Mouse (Mus musculus) forebrain, embryonic 13.5 days (tissue): ENCODE measurements around the gene Kcng4. TPM values are rescaled to one million over a fixed set of nuclear protein-coding genes. Genes with fewer than 3 reads are reported as not detected.

Experiments
- ATAC-seq: fragments of 200-750 bp; cut with Nextera tagmentation; 2 replicates; pipeline ENCODE4 v1.8.0; 2017
- H3K27ac ChIP-seq: fragments of 300-500 bp; sonication (generic); 2 replicates; pipeline ENCODE4 v1.5.1; 2015; ENCODE audit warnings: inconsistent platforms, mild to moderate bottlenecking, moderate library complexity
- H3K27me3 ChIP-seq: fragments of 300-500 bp; sonication (generic); 2 replicates; pipeline ENCODE4 v1.6.1; 2015; ENCODE audit warnings: mild to moderate bottlenecking, inconsistent platforms
- H3K36me3 ChIP-seq: fragments of 300-500 bp; sonication (generic); 2 replicates; pipeline ENCODE4 v1.6.1; 2015; ENCODE audit warnings: mild to moderate bottlenecking, inconsistent platforms; ENCODE audit not compliant: poor library complexity, severe bottlenecking
- H3K4me1 ChIP-seq: fragments of 300-500 bp; sonication (generic); 2 replicates; pipeline ENCODE4 v1.6.1; 2015; ENCODE audit warnings: inconsistent platforms
- H3K4me2 ChIP-seq: fragments of 300-500 bp; sonication (generic); 2 replicates; pipeline ENCODE4 v1.6.1; 2015; ENCODE audit warnings: inconsistent platforms, mild to moderate bottlenecking, moderate library complexity
- H3K4me3 ChIP-seq: fragments of 300-500 bp; sonication (generic); 2 replicates; pipeline ENCODE4 v1.5.1; 2015; ENCODE audit warnings: mild to moderate bottlenecking, inconsistent platforms
- H3K9ac ChIP-seq: fragments of 300-500 bp; sonication (generic); 2 replicates; pipeline ENCODE4 v1.6.1; 2015; ENCODE audit warnings: mild to moderate bottlenecking, inconsistent platforms
- H3K9me3 ChIP-seq: fragments of 300-500 bp; sonication (generic); replicated peaks from 2 replicates; pipeline ENCODE4 v1.6.1; 2016; ENCODE audit warnings: inconsistent platforms
- WGBS: fragments of 180-500 bp; shearing (Covaris S2); methylation state at CpG from one replicate; pipeline ENCODE4 v1.1.7; 2015; 5-methylcytosine and 5-hydroxymethylcytosine counted together
- polyA plus RNA-seq: library from polyadenylated mRNA; unstranded; fragments of >200 nt; fragmentation: Nextera tagmentation; extraction: Ambion mirVana; gene quantifications from 2 replicates; pipeline ENCODE4 v1.2.1, GENCODE M21; 2015

Kcng4 gene
- polyA plus RNA-seq, 1 experiment from 2014 or later = 0.17 TPM

DNA sequence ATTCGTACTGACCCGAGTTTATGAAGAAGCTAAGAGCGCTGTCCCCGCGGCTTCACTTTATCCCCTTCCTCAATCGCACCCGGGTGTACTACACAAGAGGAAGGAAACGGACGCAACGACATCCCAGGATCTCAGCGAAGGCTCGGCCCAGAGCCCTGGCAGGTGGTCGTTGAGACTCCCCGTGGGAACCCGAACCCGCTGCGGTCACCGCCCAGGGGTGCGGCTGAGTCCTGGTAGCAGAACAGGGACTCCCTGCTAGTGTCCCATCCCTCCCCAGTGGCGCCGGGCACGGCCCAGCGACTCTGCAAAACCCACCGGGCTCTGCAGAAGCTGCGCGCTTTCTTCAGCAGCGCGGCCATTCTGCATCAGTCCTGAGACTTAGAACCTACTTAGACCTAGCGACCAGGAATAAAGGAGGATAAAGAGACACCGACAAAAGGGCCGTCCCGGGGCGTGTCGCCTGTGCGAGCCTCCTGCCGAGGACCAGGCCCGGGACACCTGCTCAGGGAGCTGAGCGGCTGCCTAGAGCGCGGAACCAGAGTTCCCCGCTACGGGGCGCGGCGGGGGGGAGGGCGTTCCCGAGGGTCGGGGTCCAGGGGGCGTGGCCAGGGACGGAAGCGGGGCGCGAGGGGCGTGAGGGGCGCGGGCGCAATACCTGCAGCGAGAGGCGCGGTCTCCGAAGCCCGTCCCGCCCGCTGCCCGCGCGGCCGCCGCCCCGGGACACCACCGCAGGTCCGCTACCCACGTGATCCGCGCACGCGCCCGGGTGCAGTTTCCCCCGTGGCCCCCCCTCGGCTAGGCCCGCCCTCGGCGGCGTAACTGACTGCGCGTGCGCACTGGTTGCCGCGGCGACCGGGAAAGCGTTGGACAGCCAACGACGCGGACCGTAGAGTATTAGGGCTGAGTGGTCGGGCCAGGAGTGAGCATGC lies 60.8 kb downstream of the Kcng4 start, which contains the start of the genes Hsdl1 and Dnaaf1:
Gene Hsdl1 (minus strand): TSS at position 747 of the 929 bp plus-strand sequence.
Gene Dnaaf1 (plus strand): TSS at position 799 of the 929 bp plus-strand sequence.
- H3K27ac ChIP-seq = peak within 1 kb of the TSS; percentile 61
- H3K4me1 ChIP-seq = peaks cover 23% of the 10 kb centered on the region
- H3K36me3 ChIP-seq = no peaks in the 10 kb centered on the region
- peak; percentile 90 for ATAC-seq
- H3K27me3 ChIP-seq = peaks cover 29% of the 10 kb centered on the region
- H3K4me2 ChIP-seq = peak within 1 kb of the TSS; percentile 90
- H3K4me3 ChIP-seq = peak within 1 kb of the TSS; percentile 88
- WGBS = under 1% methylated on average over 75 of the region's 97 CpGs
- H3K9ac ChIP-seq = peak within 1 kb of the TSS; percentile 89
- no peaks in the 10 kb centered on the region for H3K9me3 ChIP-seq

Other genes with a start within 250 kb of the Kcng4 start
- gene Mlycd, start 240.8 kb downstream of the Kcng4 start, polyA plus RNA-seq = 11.0 and 11.1 TPM in 2 replicates
- gene Osgin1, start 201.6 kb downstream of the Kcng4 start, polyA plus RNA-seq = 0.14 and 0.37 TPM in 2 replicates
- gene Necab2, start 189.0 kb downstream of the Kcng4 start, polyA plus RNA-seq = 13.3 and 15.3 TPM in 2 replicates
- not detected in 2 replicates for gene Slc38a8, start 134.0 kb downstream of the Kcng4 start, polyA plus RNA-seq
- gene Mbtps1, start 76.9 kb downstream of the Kcng4 start, polyA plus RNA-seq = 67.2 and 70.5 TPM in 2 replicates
- 109 and 130 TPM in 2 replicates for gene Hsdl1, start 60.5 kb downstream of the Kcng4 start, polyA plus RNA-seq
- 0.19 and 0.62 TPM in 2 replicates for gene Dnaaf1, start 60.4 kb downstream of the Kcng4 start, polyA plus RNA-seq
- gene Taf1c, start 30.5 kb downstream of the Kcng4 start, polyA plus RNA-seq = 15.2 and 16.8 TPM in 2 replicates
- not detected in 2 replicates for gene Adad2, start 22.9 kb downstream of the Kcng4 start, polyA plus RNA-seq
- gene Wfdc1, start 30.7 kb upstream of the Kcng4 start, polyA plus RNA-seq = 0.76 and 1.7 TPM in 2 replicates
- gene Atp2c2, start 64.3 kb upstream of the Kcng4 start, polyA plus RNA-seq = not detected in 2 replicates
- gene Tldc1, start 142.7 kb upstream of the Kcng4 start, polyA plus RNA-seq = 11.6 and 14.4 TPM in 2 replicates
- 92.3 and 99.6 TPM in 2 replicates for gene Cotl1, start 204.9 kb upstream of the Kcng4 start, polyA plus RNA-seq
- gene Klhl36, start 226.6 kb upstream of the Kcng4 start, polyA plus RNA-seq = 10.8 and 12.6 TPM in 2 replicates